Mouse (Mus musculus) thymus, adult 2 months (tissue): ENCODE results near the gene Ccser1.

Experiments
- CTCF ChIP-seq: fragments of 200-500 bp; IDR thresholded peaks from 2 replicates; pipeline ENCODE4 v1.5.1; 2012; ENCODE audit warnings: mild to moderate bottlenecking, control low read depth, low read length, moderate library complexity, borderline replicate concordance; ENCODE audit not compliant: control insufficient read depth, poor library complexity, insufficient read depth; ENCODE audit errors: extremely low read depth
- POLR2A ChIP-seq: fragments of 200-500 bp; IDR thresholded peaks from 2 replicates; pipeline ENCODE4 v1.6.1; 2012; ENCODE audit warnings: mild to moderate bottlenecking, low read length, control low read depth, moderate library complexity; ENCODE audit not compliant: control insufficient read depth, poor library complexity, insufficient read depth; ENCODE audit errors: extremely low read depth

- no peak for TF ChIP-seq CTCF
- TF ChIP-seq POLR2A = no peak
These were observed 773.6 kb downstream of the Ccser1 start for GRCm38 (mm10) chr6:61953703-61954102.
